In genomic region chr3:96269511-96270474, GRCm38 (mm10) we compare ENCODE assay signal across 7 mouse cellular contexts. TPM values are rescaled to one million over a fixed set of nuclear protein-coding genes. Genes with fewer than 3 reads are reported as not detected.
DNase-seq lines count a peak whose midpoint lies in the region; ATAC-seq lines count a peak whose summit lies in the region.

Gene Hist2h2bb, plus strand, starts transcription at chr3:96269752.

- no peaks in the 10 kb centered on the region for H3K27me3 ChIP-seq in intestine, embryonic 15.5 days (replicated peaks)
- H3K27me3 ChIP-seq in midbrain, embryonic 10.5 days (ENCODE audit: low read depth, poor library complexity, severe bottlenecking), result no peaks in the 10 kb centered on the region

- H3K4me2 ChIP-seq in intestine, embryonic 15.5 days (replicated peaks), result peak within 1 kb of the TSS; percentile 79

- peak within 1 kb of the TSS; percentile 95 for H3K27ac ChIP-seq in intestine, embryonic 15.5 days
- peak within 1 kb of the TSS; percentile 96 for H3K27ac ChIP-seq in midbrain, embryonic 10.5 days (replicated peaks)

- peak within 1 kb of the TSS; percentile 51 for H3K9ac ChIP-seq in intestine, embryonic 15.5 days

- no peaks in the 10 kb centered on the region for H3K9me3 ChIP-seq in intestine, embryonic 15.5 days
- H3K9me3 ChIP-seq in midbrain, embryonic 10.5 days (replicated peaks), result no peaks in the 10 kb centered on the region

- ATAC-seq in intestine, embryonic 15.5 days, result peak; percentile 95

- peak within 1 kb of the TSS; percentile 50 for H3K4me3 ChIP-seq in intestine, embryonic 15.5 days (replicated peaks)
- H3K4me3 ChIP-seq in midbrain, embryonic 10.5 days, result peak within 1 kb of the TSS; percentile 68

- intact Hi-C loops in gastrocnemius, postnatal 36 days (cut with DNase I), result loop anchor here (10.0 kb wide), 1 partner anchor 205 kb away; no protein-coding TSS in a partner anchor
- intact Hi-C loops in left cerebral cortex, postnatal 25 days (cut with DNase I), result no loop called here

- under 1% methylated on average over 45 of the region's 45 CpGs for WGBS in intestine, embryonic 15.5 days
- under 1% methylated on average over 45 of the region's 45 CpGs for WGBS in midbrain, embryonic 10.5 days

- H3K4me1 ChIP-seq in intestine, embryonic 15.5 days (replicated peaks), result peaks cover 5% of the 10 kb centered on the region; the same call in 1 of the 2 replicates
- H3K4me1 ChIP-seq in midbrain, embryonic 10.5 days, result peaks cover 17% of the 10 kb centered on the region

- H3K36me3 ChIP-seq in intestine, embryonic 15.5 days, result no peaks in the 10 kb centered on the region
- H3K36me3 ChIP-seq in midbrain, embryonic 10.5 days, result no peaks in the 10 kb centered on the region

- peak; percentile 81 to 85 for DNase-seq in adrenal gland, adult 18-20 months (ENCODE audit: low spot score in 2 of 2)
- DNase-seq in embryo, embryonic 11 days, result peak; percentile 98
- DNase-seq in gastrocnemius, postnatal 36 days, result peak; percentile 83 to 84
- peak; percentile 94 to 99 for DNase-seq in left cerebral cortex, postnatal 25 days (ENCODE audit: low spot score in 2 of 2)
- peak; percentile 92 for DNase-seq in midbrain, embryonic 10.5 days (ENCODE audit: low spot score)
- peak; percentile 73 for DNase-seq in right cerebral cortex, postnatal 4 days

RNA-seq across cellular contexts. Expression of gene Hist2h2bb, which starts in this region (rescaled TPM):
- total RNA-seq in adrenal gland, adult 18-20 months (2021), result 10 to 100 TPM; 52.7 to 54.1 TPM
- 10 to 100 TPM; 28.9 to 35.3 TPM for total RNA-seq in gastrocnemius, postnatal 36 days (2021)
- polyA plus RNA-seq in intestine, embryonic 15.5 days (2015; fragmentation: Nextera tagmentation; extraction: Ambion mirVana), result 6.5 and 9.2 TPM in 2 replicates
- total RNA-seq in left cerebral cortex, postnatal 25 days (2021), result 100 to 1,000 TPM; 102 to 120 TPM
- 9.5 and 10.3 TPM in 2 replicates for polyA plus RNA-seq in midbrain, embryonic 10.5 days (2016; fragmentation: Nextera tagmentation; extraction: Ambion mirVana)

Comparison
In these comparisons a context has a peak if more than half of its experiments do, and no peak if none do; other contexts are left out.
1. Peak in every context shown above with its lines: DNase-seq, ATAC-seq, H3K4me3 ChIP-seq and H3K27ac ChIP-seq.